Mouse (Mus musculus): Measurements from ENCODE around the gene Gsta2.

GRCm38 (mm10) chr9:78364701-78365100 lies 9.1 kb upstream of the Gsta2 start:
- no peak for TF ChIP-seq CTCF (IDR thresholded peaks at IDR 0.05; ENCODE audit: control insufficient read depth, insufficient read depth, low read length)
- no peak for TF ChIP-seq POLR2A (IDR thresholded peaks at IDR 0.05; ENCODE audit: borderline replicate concordance, control insufficient read depth, low read depth, low read length)
